Mouse (Mus musculus): ENCODE data around the gene Rab34. TPM values are rescaled to one million over a fixed set of nuclear protein-coding genes. Genes with fewer than 3 reads are reported as not detected.
"Not testable (repeated sequence)": the region's sequence is repeated elsewhere in the genome, so short reads cannot be mapped to it uniquely, and the experiment has no call there.

The Rab34 gene
- polyA plus RNA-seq, 1 experiment from 2014 or later = 123 TPM

DNA sequence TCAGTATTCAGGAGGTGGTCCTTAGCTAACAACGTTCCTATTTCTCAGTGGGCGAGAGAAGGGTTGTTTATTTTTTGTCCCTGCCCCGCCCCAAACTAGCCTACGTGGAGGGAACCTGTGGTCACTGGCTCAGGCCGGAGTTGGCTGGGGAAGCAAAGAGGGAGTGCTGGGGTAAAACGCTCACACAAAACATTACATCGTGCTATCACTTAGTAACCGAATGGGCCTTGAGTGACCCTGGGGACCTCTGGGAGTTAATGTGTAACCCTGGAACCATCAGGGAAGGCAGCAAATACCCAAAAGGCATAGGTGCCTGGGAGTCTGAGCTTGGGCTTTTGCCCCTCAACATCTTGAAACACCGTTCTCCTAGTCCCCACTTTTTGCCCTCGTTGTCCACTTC lies 10.8 kb upstream of the Rab34 start:
- DNase-seq (ENCODE audit: low spot score) = peak; percentile 58
- H3K4me1 ChIP-seq = peaks cover 70% of the 10 kb centered on the region

GRCm38 (mm10) chr11:78177903-78178858 lies 10.0 kb upstream of the Rab34 start:
- Histone ChIP-seq H3K4me3 (peak overlapping the region; percentile 70), H3K4me1 (peaks cover 71% of the 10 kb centered on the region), H3K27me3 (replicated peaks; ENCODE audit: low read depth, poor library complexity, severe bottlenecking) (no peaks in the 10 kb centered on the region), H3K27ac (replicated peaks) (peak overlapping the region; percentile 92), H3K36me3 (replicated peaks) (peaks cover 41% of the 10 kb centered on the region), H3K9me3 (no peaks in the 10 kb centered on the region)
- under 1% methylated on average over 84 of the region's 84 CpGs for WGBS
- peak; percentile 95 for DNase-seq (ENCODE audit: low spot score)

More for the DNA sequence above, 10.8 kb upstream of the Rab34 start:
- Histone ChIP-seq H3K9me3 (no peaks in the 10 kb centered on the region), H3K36me3 (replicated peaks) (peaks cover 42% of the 10 kb centered on the region), H3K4me3 (peak overlapping the region; percentile 70), H3K27me3 (replicated peaks; ENCODE audit: low read depth, poor library complexity, severe bottlenecking) (no peaks in the 10 kb centered on the region), H3K27ac (replicated peaks) (peak overlapping the region; percentile 92)
- WGBS = under 1% methylated on average over 10 of the region's 10 CpGs

DNA sequence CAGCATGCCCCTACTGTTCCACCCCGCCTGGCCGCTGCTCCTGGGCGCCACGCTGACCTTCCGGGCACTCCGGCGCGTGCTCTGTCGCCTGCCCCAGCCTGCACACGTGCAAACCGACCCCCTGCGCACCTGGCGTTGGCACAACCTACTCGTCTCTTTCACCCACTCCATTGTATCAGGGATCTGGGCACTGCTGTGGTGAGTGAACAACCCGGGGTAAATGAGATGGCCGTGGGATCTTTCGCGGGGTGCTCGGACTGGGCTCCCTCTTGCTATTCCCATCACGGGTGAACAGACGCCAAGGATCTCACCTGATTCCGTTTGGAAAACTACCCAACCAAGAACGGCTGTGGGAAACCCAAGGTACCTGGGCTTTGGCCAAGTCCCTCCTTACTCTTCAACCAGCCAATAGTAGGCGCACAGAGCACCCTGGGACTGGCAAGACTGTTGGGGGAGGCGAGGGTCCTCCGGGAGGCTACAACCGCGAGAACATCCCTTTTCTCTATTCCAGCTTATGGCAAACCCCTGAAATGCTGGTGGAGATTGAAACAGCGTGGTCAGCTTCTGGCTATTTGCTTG lies 9.3 kb upstream of the Rab34 start:
- peak; percentile 68 for DNase-seq (ENCODE audit: low spot score)
- Histone ChIP-seq H3K4me1 (peaks cover 73% of the 10 kb centered on the region), H3K27me3 (replicated peaks; ENCODE audit: low read depth, poor library complexity, severe bottlenecking) (no peaks in the 10 kb centered on the region), H3K36me3 (replicated peaks) (peaks cover 41% of the 10 kb centered on the region), H3K9me3 (no peaks in the 10 kb centered on the region), H3K4me3 (peak overlapping the region; percentile 70), H3K27ac (replicated peaks) (peak overlapping the region; percentile 92)
- WGBS = under 1% methylated on average over 29 of the region's 29 CpGs

- H3K27ac ChIP-seq (replicated peaks) = peak overlapping the region; percentile 92
- H3K4me1 ChIP-seq = peaks cover 75% of the 10 kb centered on the region
Measured at GRCm38 (mm10) chr11:78179438-78179999, 8.7 kb upstream of the Rab34 start.

GRCm38 (mm10) chr11:78180081-78180761 lies 8.0 kb upstream of the Rab34 start:
- Histone ChIP-seq H3K4me3 (peak overlapping the region; percentile 70), H3K27me3 (replicated peaks; ENCODE audit: low read depth, poor library complexity, severe bottlenecking) (no peaks in the 10 kb centered on the region), H3K4me1 (peaks cover 69% of the 10 kb centered on the region), H3K9me3 (no peaks in the 10 kb centered on the region), H3K36me3 (replicated peaks) (peaks cover 41% of the 10 kb centered on the region), H3K27ac (replicated peaks) (no peak overlapping the region)
- WGBS = 75% methylated on average over 6 of the region's 6 CpGs
- no peak for DNase-seq (ENCODE audit: low spot score)

More at GRCm38 (mm10) chr11:78179438-78179999, 8.7 kb upstream of the Rab34 start:
- WGBS = 33% methylated on average over 8 of the region's 8 CpGs
- Histone ChIP-seq H3K27me3 (replicated peaks; ENCODE audit: low read depth, poor library complexity, severe bottlenecking) (no peaks in the 10 kb centered on the region), H3K9me3 (no peaks in the 10 kb centered on the region), H3K36me3 (replicated peaks) (peaks cover 41% of the 10 kb centered on the region), H3K4me3 (peak overlapping the region; percentile 70)
- DNase-seq (ENCODE audit: low spot score) = no peak

DNA sequence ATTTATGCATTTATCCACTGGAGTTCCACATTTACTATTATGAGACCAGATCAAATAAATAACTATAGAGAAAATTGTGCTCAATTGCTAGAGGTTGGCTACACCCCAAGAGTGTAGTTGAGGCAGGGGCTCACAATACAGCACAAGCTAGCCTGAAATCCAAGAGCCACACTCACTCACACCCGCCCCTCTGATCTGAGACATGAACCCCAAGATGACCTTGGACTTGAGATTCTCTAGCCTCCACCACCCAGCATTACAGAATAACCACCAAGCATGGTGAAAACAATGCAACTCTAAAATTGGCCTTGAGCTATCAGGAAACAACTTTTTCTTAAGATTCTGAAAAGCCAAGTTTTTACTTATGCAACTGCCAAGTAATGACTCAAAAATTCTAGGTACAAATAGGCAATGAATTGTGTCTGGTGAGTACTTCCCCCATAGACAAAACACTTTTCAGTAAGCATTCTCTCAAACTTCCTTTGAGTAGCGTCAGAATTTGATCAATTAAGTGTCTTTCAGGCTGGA lies 6.3 kb upstream of the Rab34 start:
- no peak for DNase-seq (ENCODE audit: low spot score)
- H3K27ac ChIP-seq (replicated peaks) = peak overlapping the region; percentile 99; the same call in 1 of the 2 replicates
- H3K4me3 ChIP-seq = peak overlapping the region; percentile 95
- WGBS = 47% methylated on average over 2 of the region's 2 CpGs
- H3K36me3 ChIP-seq (replicated peaks) = peaks cover 41% of the 10 kb centered on the region
- peaks cover 61% of the 10 kb centered on the region for H3K4me1 ChIP-seq
- H3K9me3 ChIP-seq = no peaks in the 10 kb centered on the region
- no peaks in the 10 kb centered on the region for H3K27me3 ChIP-seq (replicated peaks; ENCODE audit: low read depth, poor library complexity, severe bottlenecking)

DNA sequence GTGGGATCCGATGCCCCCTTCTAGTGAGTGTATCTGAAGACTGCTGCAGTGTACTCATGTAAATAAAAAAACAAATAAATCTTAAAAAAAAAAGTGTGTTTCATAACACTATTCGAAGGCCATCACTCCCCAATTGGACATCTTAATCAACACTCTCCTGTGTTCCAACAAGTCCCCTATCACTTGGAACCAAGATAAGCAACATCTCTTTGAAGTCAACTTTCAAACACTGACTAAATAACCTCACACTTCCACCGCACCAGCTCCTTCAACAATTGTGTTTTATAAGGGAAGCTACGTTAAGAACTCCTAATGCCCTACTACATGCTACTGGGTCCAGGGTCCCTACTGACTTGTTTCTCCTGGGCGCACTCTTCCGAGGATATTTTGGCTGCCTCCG lies 5.8 kb upstream of the Rab34 start:
- WGBS = 10% methylated on average over 7 of the region's 7 CpGs
- H3K4me1 ChIP-seq = peaks cover 58% of the 10 kb centered on the region
- H3K27ac ChIP-seq (replicated peaks) = peak overlapping the region; percentile 99
- no peaks in the 10 kb centered on the region for H3K9me3 ChIP-seq
- H3K27me3 ChIP-seq (replicated peaks; ENCODE audit: low read depth, poor library complexity, severe bottlenecking) = no peaks in the 10 kb centered on the region
- H3K4me3 ChIP-seq = peak overlapping the region; percentile 95
- H3K36me3 ChIP-seq (replicated peaks) = peaks cover 41% of the 10 kb centered on the region
- DNase-seq (ENCODE audit: low spot score) = no peak

DNA sequence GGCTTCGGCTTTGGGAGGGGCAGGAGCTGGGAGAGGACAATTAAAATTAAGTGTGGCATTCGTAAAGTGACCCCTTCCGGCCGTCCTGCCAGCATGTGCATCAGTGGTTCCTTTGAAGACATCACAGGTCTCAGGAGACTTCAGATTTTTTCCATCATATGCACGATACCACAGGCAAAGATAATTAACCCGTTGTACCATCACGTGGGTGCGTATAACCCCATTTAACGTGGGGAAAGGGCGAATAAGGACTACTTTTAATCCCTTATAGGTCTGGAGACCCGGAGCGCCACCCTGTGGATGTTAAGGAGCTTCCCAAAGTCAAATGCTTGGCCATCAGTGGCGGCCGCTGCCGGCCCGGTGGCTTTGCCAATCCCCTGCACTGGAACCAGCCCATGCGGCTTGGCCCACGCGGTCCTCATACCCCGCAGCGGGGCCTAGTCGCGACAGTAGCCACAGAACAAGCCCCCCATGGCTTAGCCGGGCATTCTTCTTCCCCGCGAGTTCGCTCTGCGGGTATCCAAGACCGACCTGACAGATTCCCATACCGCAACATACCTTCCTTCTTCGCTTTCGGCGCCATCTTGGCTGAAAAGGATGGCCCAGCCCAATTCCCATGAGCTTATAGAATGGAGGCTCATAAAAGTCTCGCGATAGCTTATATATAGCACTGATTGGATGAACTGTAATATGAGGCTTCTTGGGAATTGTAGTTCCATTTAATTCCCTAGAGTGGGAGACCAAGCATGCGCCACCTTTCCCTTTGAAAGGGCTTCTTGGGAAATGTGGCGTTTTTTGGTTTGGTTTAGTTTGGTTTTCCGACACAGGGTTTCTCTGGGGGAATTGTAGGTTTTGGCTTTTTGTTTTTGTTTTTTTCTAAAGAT lies 5.0 kb upstream of the Rab34 start, which contains the start of gene Rpl23a:
Gene Rpl23a (minus strand): TSS at position 624 of the 884 bp plus-strand sequence.
- DNase-seq (ENCODE audit: low spot score) = peak; percentile 87
- Histone ChIP-seq H3K9me3 (no peaks in the 10 kb centered on the region), H3K27me3 (replicated peaks; ENCODE audit: low read depth, poor library complexity, severe bottlenecking) (no peaks in the 10 kb centered on the region; the same call in 1 of the 2 replicates), H3K27ac (replicated peaks) (peak within 1 kb of the TSS; percentile 99), H3K4me1 (peaks cover 58% of the 10 kb centered on the region), H3K36me3 (replicated peaks) (peaks cover 38% of the 10 kb centered on the region), H3K4me3 (peak within 1 kb of the TSS; percentile 95)
- under 1% methylated on average over 38 of the region's 38 CpGs for WGBS

GRCm38 (mm10) chr11:78183884-78184514 lies 4.2 kb upstream of the Rab34 start:
- H3K36me3 ChIP-seq (replicated peaks) = peaks cover 36% of the 10 kb centered on the region
- DNase-seq (ENCODE audit: low spot score) = no peak
- H3K9me3 ChIP-seq = no peaks in the 10 kb centered on the region
- peak overlapping the region; percentile 99 for H3K27ac ChIP-seq (replicated peaks)
- no peaks in the 10 kb centered on the region; the same call in 1 of the 2 replicates for H3K27me3 ChIP-seq (replicated peaks; ENCODE audit: low read depth, poor library complexity, severe bottlenecking)
- H3K4me3 ChIP-seq = peak overlapping the region; percentile 95
- peaks cover 56% of the 10 kb centered on the region for H3K4me1 ChIP-seq
- WGBS = 54% methylated on average over 10 of the region's 10 CpGs

GRCm38 (mm10) chr11:78184702-78185101 lies 3.5 kb upstream of the Rab34 start:
- DNase-seq (ENCODE audit: low spot score); H3K4me3 ChIP-seq; H3K27me3 ChIP-seq (replicated peaks; ENCODE audit: low read depth, poor library complexity, severe bottlenecking); H3K27ac ChIP-seq (replicated peaks); H3K9me3 ChIP-seq: not testable (repeated sequence)
- H3K4me1 ChIP-seq = peaks cover 56% of the 10 kb centered on the region
- 94% methylated on average over 6 of the region's 6 CpGs for WGBS
- peaks cover 29% of the 10 kb centered on the region for H3K36me3 ChIP-seq (replicated peaks)

All from embryonic facial prominence, embryonic 10.5 days (tissue).